Mouse (Mus musculus): ENCODE results near the gene Plch1.

- TF ChIP-seq POLR2A (IDR thresholded peaks at IDR 0.05; ENCODE audit: borderline replicate concordance, control insufficient read depth, low read depth, low read length), result no peak
- no peak for TF ChIP-seq CTCF (IDR thresholded peaks at IDR 0.05; ENCODE audit: control insufficient read depth, insufficient read depth, low read length)
Measured at GRCm38 (mm10) chr3:63862716-63863115, 36.6 kb downstream of the Plch1 start.
